Mouse (Mus musculus) bone marrow macrophage, adult 2 months (primary cell): Measurements from ENCODE around the gene Rptor.

Experiments
- CTCF ChIP-seq: IDR thresholded peaks from 2 replicates; pipeline ENCODE4 v1.5.1; 2012; ENCODE audit warnings: low read depth, mild to moderate bottlenecking, low read length, moderate library complexity
- POLR2A ChIP-seq: IDR thresholded peaks from 2 replicates; pipeline ENCODE4 v1.6.1; 2012; ENCODE audit warnings: mild to moderate bottlenecking, low read depth, low read length, borderline replicate concordance

- TF ChIP-seq CTCF (no peak), POLR2A (no peak)
Measured at GRCm38 (mm10) chr11:119916834-119917469, 314.2 kb downstream of the Rptor start.
